Mouse (Mus musculus) limb, embryonic 11.5 days (tissue): Measurements from ENCODE around the gene Btf3. TPM values are rescaled to one million over a fixed set of nuclear protein-coding genes. Genes with fewer than 3 reads are reported as not detected.

Experiments used
- ATAC-seq: fragments of 200-750 bp; cut with Nextera tagmentation; 2 replicates; pipeline ENCODE4 v1.8.0; 2017; ENCODE audit warnings: low read depth; ENCODE audit not compliant: insufficient number of reproducible peaks, low FRiP score, low TSS enrichment
- DNase-seq: peaks from one replicate; pipeline ENCODE4 v3.0.0-alpha.2; 2015; ENCODE audit warnings: low spot score
- H3K27ac ChIP-seq: fragments of 300-500 bp; sonication (generic); replicated peaks from 2 replicates; pipeline ENCODE4 v1.5.1; 2014; ENCODE audit warnings: low read depth, mild to moderate bottlenecking, low read length
- H3K27me3 ChIP-seq: fragments of 300-500 bp; sonication (generic); 2 replicates; pipeline ENCODE4 v1.6.1; 2014; ENCODE audit warnings: mild to moderate bottlenecking, low read length, mixed read lengths; ENCODE audit not compliant: control insufficient read depth, insufficient read depth
- H3K36me3 ChIP-seq: fragments of 300-500 bp; sonication (generic); 2 replicates; pipeline ENCODE4 v1.6.1; 2014; ENCODE audit warnings: mild to moderate bottlenecking, low read length, moderate library complexity, mixed read lengths; ENCODE audit not compliant: control insufficient read depth, insufficient read depth
- H3K4me1 ChIP-seq: fragments of 300-500 bp; sonication (generic); 2 replicates; pipeline ENCODE4 v1.6.1; 2014; ENCODE audit warnings: low read length, mixed read lengths; ENCODE audit not compliant: control insufficient read depth, insufficient read depth
- H3K4me2 ChIP-seq: fragments of 300-500 bp; sonication (generic); 2 replicates; pipeline ENCODE4 v1.6.1; 2014; ENCODE audit warnings: low read depth, mild to moderate bottlenecking, moderate library complexity; ENCODE audit not compliant: severe bottlenecking
- H3K4me3 ChIP-seq: fragments of 300-500 bp; sonication (generic); 2 replicates; pipeline ENCODE4 v1.5.1; 2014; ENCODE audit warnings: low read depth, low read length
- H3K9ac ChIP-seq: fragments of 300-500 bp; sonication (generic); 2 replicates; pipeline ENCODE4 v1.6.1; 2014; ENCODE audit warnings: mild to moderate bottlenecking, low read length
- H3K9me3 ChIP-seq: fragments of 300-500 bp; sonication (generic); 2 replicates; pipeline ENCODE4 v1.6.1; 2016; ENCODE audit warnings: low read length; ENCODE audit not compliant: control insufficient read depth
- WGBS: fragments of 180-500 bp; shearing (Covaris S2); extraction: QIAGEN DNeasy Blood & Tissue Kit; methylation state at CpG from one replicate; pipeline ENCODE4 v1.1.7; 2014; 5-methylcytosine and 5-hydroxymethylcytosine counted together
- polyA plus RNA-seq: library from polyadenylated mRNA; unstranded; fragments of >200 nt; fragmentation: Nextera tagmentation; extraction: Ambion mirVana; gene quantifications from 2 replicates; pipeline ENCODE4 v1.2.1, GENCODE M21; 2014

The Btf3 gene
- polyA plus RNA-seq, 1 experiment from 2014 or later = 826 TPM

DNA sequence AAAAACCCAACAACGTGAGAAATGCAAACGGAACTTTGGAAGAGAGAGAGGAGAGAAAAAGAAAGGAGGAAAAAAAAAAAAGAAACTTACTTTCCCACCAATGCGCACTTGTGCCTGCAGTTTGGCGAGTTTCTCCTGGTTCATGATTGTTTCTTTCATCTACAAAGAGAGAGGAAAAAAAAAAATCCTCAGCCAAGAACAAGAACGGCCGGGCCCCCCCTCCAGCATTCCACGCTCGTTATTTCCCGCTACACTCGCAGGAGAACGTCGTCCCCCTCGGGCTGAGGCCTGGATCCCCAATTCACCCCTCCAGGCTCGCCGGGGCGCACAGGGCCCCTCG, 696 bp downstream of the Btf3 start:
- Histone ChIP-seq H3K27me3 (no peaks in the 10 kb centered on the region), H3K4me1 (0 out of 2 replicates have a peak, but pooled peaks cover 6% of the 10 kb centered on the region), H3K4me2 (peak overlapping the region; percentile 64), H3K9me3 (no peaks in the 10 kb centered on the region), H3K4me3 (peak overlapping the region; percentile 98), H3K36me3 (peaks cover 9% of the 10 kb centered on the region), H3K9ac (peak overlapping the region; percentile 98), H3K27ac (peak overlapping the region; percentile 85)
- DNase-seq (no peak), ATAC-seq (no peak)
- under 1% methylated on average over 17 of the region's 17 CpGs for WGBS

DNA sequence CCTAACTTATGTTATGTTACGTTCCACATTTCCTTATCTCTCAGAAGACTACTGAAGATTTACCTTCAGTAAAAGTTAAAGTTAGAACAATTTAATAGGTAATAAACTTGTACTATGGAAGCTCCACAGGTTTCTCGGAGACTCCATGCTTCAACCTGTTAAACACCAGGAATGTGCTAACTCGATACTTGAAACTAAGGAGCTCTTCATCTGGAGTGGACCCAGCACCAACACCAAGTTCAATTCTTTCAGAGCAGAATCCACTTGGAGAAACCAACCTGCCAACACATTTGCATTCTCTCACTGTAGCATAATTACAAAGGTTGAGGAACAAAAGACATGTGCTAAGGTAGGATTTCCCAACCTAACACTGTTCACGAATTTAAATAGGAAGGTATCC, 1.7 kb downstream of the Btf3 start:
- H3K4me3 ChIP-seq = 0 out of 2 replicates have a peak overlapping the region, but pooled peaks have one; percentile 98
- no peak for DNase-seq
- H3K36me3 ChIP-seq = peaks cover 14% of the 10 kb centered on the region
- peak overlapping the region; percentile 12; the same call in 1 of the 2 replicates for H3K4me2 ChIP-seq
- H3K9me3 ChIP-seq = no peaks in the 10 kb centered on the region
- WGBS = 75% methylated on average over 4 of the region's 4 CpGs
- no peak overlapping the region for H3K27ac ChIP-seq
- H3K4me1 ChIP-seq = 0 out of 2 replicates have a peak, but pooled peaks cover 6% of the 10 kb centered on the region
- no peak overlapping the region for H3K9ac ChIP-seq
- ATAC-seq = no peak
- H3K27me3 ChIP-seq = no peaks in the 10 kb centered on the region

DNA sequence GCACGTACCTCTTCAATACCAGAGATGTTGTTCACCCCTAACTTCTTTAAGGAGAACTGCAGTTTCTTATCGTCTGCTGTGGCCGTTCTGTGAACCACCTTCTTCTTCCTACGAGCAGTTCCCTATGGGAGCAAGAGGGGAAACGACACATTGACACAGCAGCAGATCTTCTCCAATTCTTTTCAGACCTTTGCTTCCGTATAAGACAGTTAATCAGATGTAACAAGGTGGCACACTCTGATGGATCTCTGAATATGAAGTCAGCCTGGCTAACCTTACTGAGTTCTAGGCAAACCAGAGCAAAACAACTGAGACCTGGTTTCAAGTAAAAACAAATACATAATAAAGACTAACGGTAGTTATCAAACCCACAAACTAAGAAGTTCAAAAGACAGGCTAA, 3.2 kb downstream of the Btf3 start:
- 85% methylated on average over 7 of the region's 7 CpGs for WGBS
- DNase-seq = no peak
- no peak overlapping the region for H3K9ac ChIP-seq
- 0 out of 2 replicates have a peak, but pooled peaks cover 6% of the 10 kb centered on the region for H3K4me1 ChIP-seq
- ATAC-seq = no peak
- no peaks in the 10 kb centered on the region for H3K27me3 ChIP-seq
- H3K4me3 ChIP-seq = no peak overlapping the region
- H3K4me2 ChIP-seq = no peak overlapping the region
- H3K36me3 ChIP-seq = peaks cover 14% of the 10 kb centered on the region
- H3K27ac ChIP-seq = no peak overlapping the region
- H3K9me3 ChIP-seq = no peaks in the 10 kb centered on the region

DNA sequence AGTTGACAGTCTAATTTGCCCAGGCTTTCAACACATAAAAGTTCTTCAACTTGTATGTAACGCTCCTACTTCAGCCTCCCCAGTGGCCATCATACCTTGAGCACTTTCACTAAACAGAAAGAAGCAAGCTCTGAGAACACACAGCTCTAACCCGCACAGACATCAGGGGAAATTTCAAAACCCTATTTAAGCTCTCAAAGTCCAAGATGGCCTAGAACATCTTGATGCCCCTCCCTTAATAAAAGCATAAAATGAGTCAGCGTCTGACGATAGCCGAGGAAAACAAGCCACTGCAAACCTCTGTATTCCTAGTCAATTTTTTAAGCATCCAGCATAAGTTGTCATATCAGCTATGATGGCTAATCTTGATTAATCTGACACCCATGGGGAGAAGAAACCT, 5.2 kb downstream of the Btf3 start:
- no peak overlapping the region for H3K9ac ChIP-seq
- H3K27me3 ChIP-seq = no peaks in the 10 kb centered on the region
- H3K27ac ChIP-seq = no peak overlapping the region
- no peak overlapping the region for H3K4me3 ChIP-seq
- WGBS = 95% methylated on average over 5 of the region's 5 CpGs
- 0 out of 2 replicates have a peak, but pooled peaks cover 6% of the 10 kb centered on the region for H3K4me1 ChIP-seq
- H3K9me3 ChIP-seq = no peaks in the 10 kb centered on the region
- DNase-seq (no peak), ATAC-seq (no peak)
- H3K36me3 ChIP-seq = peaks cover 14% of the 10 kb centered on the region
- no peak overlapping the region for H3K4me2 ChIP-seq

DNA sequence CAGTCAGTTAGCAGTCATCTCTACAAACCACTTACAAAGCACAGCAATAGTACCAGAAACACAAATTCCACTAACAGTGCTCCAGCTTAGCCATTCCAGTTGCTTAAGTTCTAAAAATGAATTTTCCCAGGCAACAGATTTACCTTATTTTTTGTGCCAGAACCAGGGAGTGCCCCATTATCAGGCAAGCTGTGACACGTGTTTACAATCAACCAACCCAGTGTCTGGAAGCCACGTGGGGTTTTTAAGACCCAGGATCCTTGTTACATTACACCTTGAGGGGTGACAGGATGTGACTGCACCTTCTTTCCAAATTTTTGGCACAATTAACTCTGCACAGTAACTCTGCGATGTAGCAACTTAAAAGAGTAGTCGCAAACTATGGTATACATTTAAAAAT, 8.1 kb downstream of the Btf3 start:
- no peak overlapping the region for H3K9ac ChIP-seq
- H3K27me3 ChIP-seq = no peaks in the 10 kb centered on the region
- no peak overlapping the region for H3K4me2 ChIP-seq
- no peaks in the 10 kb centered on the region for H3K9me3 ChIP-seq
- 67% methylated on average over 4 of the region's 4 CpGs for WGBS
- no peak overlapping the region for H3K4me3 ChIP-seq
- H3K36me3 ChIP-seq = peaks cover 14% of the 10 kb centered on the region
- DNase-seq = no peak
- no peaks in the 10 kb centered on the region for H3K4me1 ChIP-seq
- no peak overlapping the region for H3K27ac ChIP-seq
- no peak for ATAC-seq

DNA sequence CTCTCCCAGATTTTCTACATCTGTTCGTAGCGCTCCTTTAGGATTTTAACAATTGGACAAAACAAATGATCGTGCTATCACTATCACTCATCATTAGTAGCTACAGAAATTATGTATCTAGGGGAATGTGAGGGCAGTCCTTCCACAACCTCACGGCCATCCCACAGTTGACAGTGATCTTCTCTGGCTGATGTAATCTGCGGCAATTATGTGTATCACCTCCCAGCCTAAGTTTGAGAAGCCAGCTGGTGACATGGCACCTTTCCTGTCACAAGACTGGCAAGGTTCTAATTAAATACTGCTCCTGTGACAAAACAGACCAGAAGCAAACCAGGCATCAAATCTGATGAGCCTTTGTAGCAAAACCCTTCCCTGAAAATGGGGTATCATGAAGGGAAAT, 8.8 kb downstream of the Btf3 start:
- no peaks in the 10 kb centered on the region for H3K27me3 ChIP-seq
- no peak overlapping the region for H3K9ac ChIP-seq
- DNase-seq (no peak), ATAC-seq (no peak)
- H3K27ac ChIP-seq = no peak overlapping the region
- no peak overlapping the region for H3K4me3 ChIP-seq
- 86% methylated on average over 5 of the region's 5 CpGs for WGBS
- H3K4me1 ChIP-seq = no peaks in the 10 kb centered on the region
- no peak overlapping the region for H3K4me2 ChIP-seq
- H3K36me3 ChIP-seq = peaks cover 14% of the 10 kb centered on the region
- no peaks in the 10 kb centered on the region for H3K9me3 ChIP-seq

DNA sequence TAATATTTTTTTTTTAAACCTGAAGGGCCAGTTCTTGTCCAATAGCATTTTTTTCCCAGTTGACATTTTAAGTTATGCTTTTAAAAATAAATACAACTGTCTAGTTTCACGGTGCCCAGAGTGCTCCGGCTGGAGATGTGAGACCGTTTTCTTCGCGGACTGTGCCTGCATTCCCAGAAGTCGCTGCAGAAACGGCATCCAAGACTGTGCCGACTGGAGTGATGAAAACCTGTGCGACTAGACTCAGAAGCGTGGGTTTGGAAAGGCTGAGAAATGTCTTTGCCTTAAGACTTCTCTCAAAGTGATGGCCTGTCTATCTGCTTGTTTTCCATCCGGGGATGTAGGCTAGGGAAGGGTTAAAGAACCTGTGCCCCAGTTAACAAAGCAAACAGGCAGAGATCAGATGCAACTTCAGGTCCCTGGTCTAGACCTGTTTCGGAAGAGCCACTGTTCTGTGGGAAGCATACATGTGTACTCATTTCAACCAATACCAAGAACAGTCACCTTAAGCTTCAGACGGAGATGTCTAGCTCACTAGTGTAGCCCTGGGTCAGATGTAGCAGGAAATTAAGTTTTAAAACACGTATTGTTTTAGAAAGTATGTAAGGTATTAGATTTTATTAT, 9.8 kb downstream of the Btf3 start:
- DNase-seq (no peak), ATAC-seq (no peak)
- Histone ChIP-seq H3K27ac (no peak overlapping the region), H3K4me1 (no peaks in the 10 kb centered on the region), H3K36me3 (peaks cover 12% of the 10 kb centered on the region), H3K4me2 (no peak overlapping the region), H3K9ac (no peak overlapping the region), H3K9me3 (no peaks in the 10 kb centered on the region), H3K27me3 (no peaks in the 10 kb centered on the region), H3K4me3 (no peak overlapping the region)
- WGBS = 62% methylated on average over 14 of the region's 14 CpGs

DNA sequence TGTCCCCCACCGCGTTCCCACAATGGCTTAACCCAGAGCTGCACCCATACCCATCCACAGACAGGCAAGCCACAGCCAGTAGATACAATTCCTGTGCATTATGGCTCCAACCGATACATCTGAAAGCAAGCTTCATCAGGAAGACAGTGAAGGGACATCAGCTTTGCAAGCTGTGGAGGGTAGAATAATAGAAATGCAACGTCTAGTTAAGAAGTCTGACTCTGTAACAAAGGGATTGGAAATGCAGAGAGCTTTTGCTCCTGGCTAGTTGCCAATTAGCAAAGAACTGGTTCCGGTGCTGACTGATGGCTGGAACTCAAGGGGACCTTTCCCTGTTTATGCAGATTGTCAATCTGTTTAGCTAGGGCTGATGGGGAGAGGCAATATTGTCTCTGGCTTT, 10.4 kb downstream of the Btf3 start:
- H3K9ac ChIP-seq = no peak overlapping the region
- no peaks in the 10 kb centered on the region for H3K27me3 ChIP-seq
- DNase-seq (no peak), ATAC-seq (no peak)
- no peak overlapping the region for H3K27ac ChIP-seq
- 55% methylated on average over 5 of the region's 5 CpGs for WGBS
- no peaks in the 10 kb centered on the region for H3K4me1 ChIP-seq
- H3K9me3 ChIP-seq = no peaks in the 10 kb centered on the region
- H3K36me3 ChIP-seq = peaks cover 7% of the 10 kb centered on the region
- H3K4me2 ChIP-seq = no peak overlapping the region
- no peak overlapping the region for H3K4me3 ChIP-seq

DNA sequence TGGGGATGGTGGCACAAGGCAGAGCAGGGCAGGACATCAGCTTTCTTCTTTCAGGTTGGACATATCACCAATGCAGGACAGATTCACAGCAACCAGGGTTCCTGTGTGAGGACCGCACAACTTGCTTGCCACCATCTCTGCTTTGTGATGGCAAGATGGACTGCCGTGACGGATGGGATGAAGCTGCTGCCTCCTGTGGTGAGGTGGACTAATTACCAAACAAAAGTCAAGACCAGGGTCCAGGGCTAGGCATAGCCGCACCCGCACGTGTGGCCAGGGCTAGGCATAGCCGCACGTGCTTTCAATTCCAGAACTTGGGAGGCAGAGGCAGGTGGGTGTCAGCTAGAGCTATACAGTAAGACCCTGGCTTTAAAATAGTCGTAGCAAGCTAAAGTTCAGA, 11.5 kb downstream of the Btf3 start:
- ATAC-seq (no peak), DNase-seq (no peak)
- WGBS = 89% methylated on average over 9 of the region's 9 CpGs
- H3K4me1 ChIP-seq = no peaks in the 10 kb centered on the region
- H3K27me3 ChIP-seq = no peaks in the 10 kb centered on the region
- H3K9me3 ChIP-seq = no peaks in the 10 kb centered on the region
- H3K4me3 ChIP-seq = no peak overlapping the region
- no peak overlapping the region for H3K27ac ChIP-seq
- H3K4me2 ChIP-seq = no peak overlapping the region
- H3K9ac ChIP-seq = no peak overlapping the region
- H3K36me3 ChIP-seq = peaks cover 1% of the 10 kb centered on the region
